Mouse (Mus musculus) embryonic facial prominence, embryonic 13.5 days (tissue): ENCODE results near the gene Aldh3b3. TPM values are rescaled to one million over a fixed set of nuclear protein-coding genes. Genes with fewer than 3 reads are reported as not detected.

Source experiments
- polyA plus RNA-seq: library from polyadenylated mRNA; unstranded; fragments of >200 nt; fragmentation: Nextera tagmentation; extraction: Ambion mirVana; gene quantifications from 2 replicates; pipeline ENCODE4 v1.2.1, GENCODE M21; 2015

Gene Aldh3b3
- polyA plus RNA-seq, 1 experiment from 2014 or later: 0.24 TPM

Other genes with a start within 250 kb of the Aldh3b3 start
- gene Kmt5b, start 191.2 kb upstream of the Aldh3b3 start, polyA plus RNA-seq: 34.1 and 36.0 TPM in 2 replicates
- 54.8 and 56.5 TPM in 2 replicates for gene Chka, start 106.9 kb upstream of the Aldh3b3 start, polyA plus RNA-seq
- 53.7 and 58.0 TPM in 2 replicates for gene Tcirg1, start 51.5 kb upstream of the Aldh3b3 start, polyA plus RNA-seq
- 258 and 278 TPM in 2 replicates for gene Ndufs8, start 45.9 kb upstream of the Aldh3b3 start, polyA plus RNA-seq
- gene Aldh3b1, start 28.8 kb upstream of the Aldh3b3 start, polyA plus RNA-seq: 1.6 and 1.7 TPM in 2 replicates
- 15.8 and 16.6 TPM in 2 replicates for gene Unc93b1, start 23.5 kb upstream of the Aldh3b3 start, polyA plus RNA-seq
- 7.9 and 8.2 TPM in 2 replicates for gene Aldh3b2, start 13.7 kb downstream of the Aldh3b3 start, polyA plus RNA-seq
- 3.1 and 3.7 TPM in 2 replicates for gene Acy3, start 27.9 kb downstream of the Aldh3b3 start, polyA plus RNA-seq
- not detected in 2 replicates for gene Tbx10, start 34.1 kb downstream of the Aldh3b3 start, polyA plus RNA-seq
- gene Nudt8, start 41.9 kb downstream of the Aldh3b3 start, polyA plus RNA-seq: 36.5 and 37.8 TPM in 2 replicates
- gene Gm49405, start 42.0 kb downstream of the Aldh3b3 start, polyA plus RNA-seq: 5.6 and 6.5 TPM in 2 replicates
- gene Doc2g, start 44.7 kb downstream of the Aldh3b3 start, polyA plus RNA-seq: 7.3 and 8.1 TPM in 2 replicates
- 178 and 206 TPM in 2 replicates for gene Ndufv1, start 54.2 kb downstream of the Aldh3b3 start, polyA plus RNA-seq
- gene Gstp1, start 79.3 kb downstream of the Aldh3b3 start, polyA plus RNA-seq: 535 and 609 TPM in 2 replicates
- gene Gstp2, start 87.4 kb downstream of the Aldh3b3 start, polyA plus RNA-seq: 1.2 and 3.4 TPM in 2 replicates
- 0.32 and 0.41 TPM in 2 replicates for gene Gstp3, start 100.9 kb downstream of the Aldh3b3 start, polyA plus RNA-seq
- gene Cabp2, start 122.9 kb downstream of the Aldh3b3 start, polyA plus RNA-seq: not detected in 2 replicates
- gene Cdk2ap2, start 138.5 kb downstream of the Aldh3b3 start, polyA plus RNA-seq: 55.6 and 62.3 TPM in 2 replicates
- gene Pitpnm1, start 141.4 kb downstream of the Aldh3b3 start, polyA plus RNA-seq: 6.4 and 8.3 TPM in 2 replicates
- gene Aip, start 167.2 kb downstream of the Aldh3b3 start, polyA plus RNA-seq: 97.6 and 107 TPM in 2 replicates
- not detected in 2 replicates for gene Gpr152, start 181.1 kb downstream of the Aldh3b3 start, polyA plus RNA-seq
- not detected in 2 replicates for gene Cabp4, start 185.4 kb downstream of the Aldh3b3 start, polyA plus RNA-seq
- 129 and 150 TPM in 2 replicates for gene Coro1b, start 190.0 kb downstream of the Aldh3b3 start, polyA plus RNA-seq
- gene Ptprcap, start 195.0 kb downstream of the Aldh3b3 start, polyA plus RNA-seq: 2.8 and 3.0 TPM in 2 replicates
- 65.5 and 69.6 TPM in 2 replicates for gene Rps6kb2, start 204.7 kb downstream of the Aldh3b3 start, polyA plus RNA-seq
- 1.7 and 3.0 TPM in 2 replicates for gene Carns1, start 216.8 kb downstream of the Aldh3b3 start, polyA plus RNA-seq
- 1.8 and 3.1 TPM in 2 replicates for gene Tbc1d10c, start 232.6 kb downstream of the Aldh3b3 start, polyA plus RNA-seq
- gene Ppp1ca, start 233.4 kb downstream of the Aldh3b3 start, polyA plus RNA-seq: 788 and 789 TPM in 2 replicates
- 34.1 and 37.3 TPM in 2 replicates for gene Rad9a, start 243.0 kb downstream of the Aldh3b3 start, polyA plus RNA-seq